13 mouse cellular contexts compared by ENCODE assay signal in the genomic region with DNA sequence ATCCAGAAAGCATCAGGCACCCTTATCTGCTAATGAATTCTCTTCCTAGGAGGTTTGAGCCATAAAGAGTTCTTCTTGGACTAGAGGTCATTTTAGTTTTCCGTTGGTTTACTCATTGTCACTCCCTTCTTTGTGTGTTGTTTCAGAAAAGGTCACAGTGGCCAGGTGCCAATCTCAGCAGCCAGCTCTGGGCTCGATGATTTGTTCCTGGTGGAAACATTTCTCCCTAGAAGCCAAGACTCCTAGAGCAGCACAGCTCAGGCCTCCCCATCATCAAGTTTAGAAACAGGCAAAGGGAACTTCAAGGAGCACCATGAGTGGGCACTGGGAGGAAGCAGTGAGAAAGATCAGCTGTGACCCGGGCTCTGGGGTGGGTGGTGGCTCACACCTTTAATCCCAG.
DNase-seq lines count a peak whose midpoint lies in the region.
"Had no signal": no experiment of that assay in that cellular context is flagged by ENCODE, and none has a peak within 500 bp of the region (broad histone marks: within the 10 kb centered on the region; RNA-seq: fewer than 3 reads in every experiment).

No protein-coding gene starts in this region.

- intact Hi-C loops in gastrocnemius, postnatal 14 days (cut with DNase I; ENCODE audit: low total_unique reads) = no loop called here

- DNase-seq in gastrocnemius, adult 18-20 months (ENCODE audit: low spot score) = peak; percentile 24
- DNase-seq in gastrocnemius, adult 8-10 months (ENCODE audit: low spot score in 2 of 2) = no peak
- peak; percentile 36 for DNase-seq in lung, postnatal 14 days
- DNase-seq in lung, adult 18-20 months = no peak
- peak; percentile 54 for DNase-seq in NIH3T3 (ENCODE audit: low read depth)
- peak; percentile 53 for DNase-seq in gastrocnemius, postnatal 14 days
- no peak for DNase-seq in frontal cortex, postnatal 10 days (ENCODE audit: low spot score in 2 of 2)
- DNase-seq: cerebellum, adult 11-12 months; embryo, embryonic 11 days; kidney, adult 18-20 months; layer of hippocampus, postnatal 36 days; right cerebral cortex, postnatal 4 days; thymus, postnatal 25 days had no signal

Comparison
In these comparisons a context has a peak if more than half of its experiments do, and no peak if none do; other contexts are left out.
1. DNase-seq: peak in gastrocnemius, adult 18-20 months (single experiment), lung, postnatal 14 days (single experiment), NIH3T3 (single experiment) and gastrocnemius, postnatal 14 days (single experiment); none in gastrocnemius, adult 8-10 months (0 of 2), lung, adult 18-20 months (0 of 2) and frontal cortex, postnatal 10 days (0 of 2).